Mouse (Mus musculus) brain, embryonic 14.5 days (tissue): Measurements from ENCODE around the gene Tpp1.

Source experiments
- CTCF ChIP-seq: fragments of 200-500 bp; IDR thresholded peaks from 2 replicates; pipeline ENCODE4 v1.5.1; 2012; ENCODE audit warnings: inconsistent platforms, mild to moderate bottlenecking, moderate library complexity, borderline replicate concordance; ENCODE audit not compliant: insufficient read depth, insufficient read length; ENCODE audit errors: extremely low read depth
- POLR2A ChIP-seq: fragments of 200-500 bp; IDR thresholded peaks from 2 replicates; pipeline ENCODE4 v1.6.1; 2012; ENCODE audit warnings: mild to moderate bottlenecking, inconsistent platforms, borderline replicate concordance; ENCODE audit not compliant: poor library complexity, insufficient read depth, insufficient read length, severe bottlenecking; ENCODE audit errors: extremely low read depth

- TF ChIP-seq CTCF (no peak), POLR2A (no peak)
These were observed 9.9 kb upstream of the Tpp1 start for GRCm38 (mm10) chr7:105761813-105762484.
